Mouse (Mus musculus): ENCODE data around the gene Aplp2. TPM values are rescaled to one million over a fixed set of nuclear protein-coding genes. Genes with fewer than 3 reads are reported as not detected.

Gene Aplp2
- total and polyA plus RNA-seq, 3 experiments: 285 to 413 (median 294) TPM

DNA sequence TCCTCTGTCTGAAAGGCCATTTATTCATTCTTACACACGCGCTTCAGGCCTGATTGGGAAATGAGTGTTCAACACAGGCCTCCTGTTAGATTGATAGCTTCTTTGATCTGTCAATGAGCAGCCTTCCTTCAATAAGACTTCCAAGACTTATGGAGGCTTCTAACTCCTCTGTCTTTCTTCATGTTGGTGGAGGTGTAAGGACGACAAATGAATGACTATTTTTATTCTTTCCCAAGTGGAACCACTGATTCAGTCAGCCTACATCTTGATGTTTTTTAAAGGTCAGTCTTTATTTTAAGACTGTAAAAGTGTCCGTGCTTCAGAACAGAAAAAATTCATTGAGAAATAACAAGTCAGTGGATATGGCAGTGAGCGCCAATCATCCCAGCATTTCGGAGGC is 33.4 kb upstream of the Aplp2 start:
- DNase-seq: no peak
- Histone ChIP-seq H3K4me3 (no peak overlapping the region), H3K27me3 (ENCODE audit: control insufficient read depth, insufficient read depth, low read length) (no peaks in the 10 kb centered on the region), H3K36me3 (ENCODE audit: control insufficient read depth, insufficient read depth, low read length) (no peaks in the 10 kb centered on the region), H3K9ac (ENCODE audit: low read depth, low read length) (no peak overlapping the region), H3K27ac (no peak overlapping the region), H3K4me1 (ENCODE audit: control insufficient read depth, insufficient read depth, low read length) (no peaks in the 10 kb centered on the region), H3K79me2 (replicated peaks; ENCODE audit: control insufficient read depth, insufficient read depth, low read length) (no peaks in the 10 kb centered on the region)
- TF ChIP-seq CTCF (IDR thresholded peaks at IDR 0.05): no peak
- TF ChIP-seq EP300 (IDR thresholded peaks at IDR 0.05; ENCODE audit: insufficient read depth, low read depth, low read length): no peak
- intact Hi-C loops (cut with DNase I): no loop called here
- 92% methylated on average over 6 of the region's 6 CpGs for WGBS

DNA sequence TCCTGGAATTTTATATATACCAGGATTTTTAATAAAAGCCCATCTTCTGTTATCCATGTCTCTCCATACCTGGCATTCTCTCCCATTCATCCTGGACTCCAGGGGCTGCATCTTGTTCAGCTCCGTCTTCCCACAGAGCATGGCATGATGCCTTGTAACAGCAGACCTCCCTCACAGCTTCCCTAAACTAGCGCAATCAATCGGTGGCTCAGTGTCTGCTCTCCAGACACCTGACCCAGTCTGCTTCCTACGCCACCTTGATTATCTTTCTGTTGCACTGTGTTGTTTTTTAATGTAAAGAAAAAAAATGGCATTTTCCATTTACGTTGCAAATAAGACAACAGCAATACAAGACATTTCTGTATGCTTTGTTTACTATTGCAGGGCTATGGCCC is 32.3 kb upstream of the Aplp2 start:
- no peak overlapping the region for H3K27ac ChIP-seq

DNA sequence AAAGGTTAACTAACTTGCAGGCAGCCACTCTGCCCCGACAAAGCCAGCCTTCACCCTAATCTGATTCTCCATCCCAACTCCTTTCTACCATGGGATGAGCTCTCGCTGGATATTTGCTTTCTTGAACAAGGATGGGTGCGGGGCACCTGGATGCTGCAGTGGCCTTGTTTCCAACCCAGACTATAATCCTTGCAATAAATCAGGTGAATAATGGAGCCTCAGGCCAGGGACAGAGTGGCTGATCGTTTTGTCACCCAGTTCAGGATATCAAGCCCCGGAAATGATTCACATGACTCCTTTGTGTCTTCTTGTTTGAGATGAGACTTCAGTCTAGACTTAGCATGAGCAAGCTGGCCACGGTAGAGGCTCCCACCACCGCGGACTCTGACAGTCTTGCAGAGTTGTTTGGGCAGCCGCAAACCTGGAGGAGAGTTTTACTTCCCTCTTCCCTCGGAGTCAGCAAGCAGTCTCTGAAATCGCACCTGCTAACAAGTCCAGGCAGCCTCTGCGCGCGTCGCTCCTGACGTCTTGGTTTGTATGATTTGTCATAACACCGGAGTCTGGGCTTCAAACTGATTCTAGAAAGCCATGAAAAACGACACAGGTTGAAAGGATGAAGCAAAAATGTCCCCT is 31.8 kb upstream of the Aplp2 start:
- intact Hi-C loops (cut with DNase I): no loop called here

More for the DNA sequence above, 32.3 kb upstream of the Aplp2 start:
- TF ChIP-seq POLR2A (IDR thresholded peaks at IDR 0.05; ENCODE audit: insufficient read depth, low read depth, low read length): no peak
- no peak for TF ChIP-seq CTCF (IDR thresholded peaks at IDR 0.05)
- no peak for TF ChIP-seq EP300 (IDR thresholded peaks at IDR 0.05; ENCODE audit: insufficient read depth, low read depth, low read length)
- intact Hi-C loops (cut with DNase I): no loop called here
- WGBS: 85% methylated on average over 5 of the region's 5 CpGs
- Histone ChIP-seq H3K4me1 (ENCODE audit: control insufficient read depth, insufficient read depth, low read length) (no peaks in the 10 kb centered on the region), H3K27me3 (ENCODE audit: control insufficient read depth, insufficient read depth, low read length) (no peaks in the 10 kb centered on the region), H3K36me3 (ENCODE audit: control insufficient read depth, insufficient read depth, low read length) (no peaks in the 10 kb centered on the region), H3K9ac (ENCODE audit: low read depth, low read length) (no peak overlapping the region), H3K4me3 (no peak overlapping the region), H3K79me2 (replicated peaks; ENCODE audit: control insufficient read depth, insufficient read depth, low read length) (no peaks in the 10 kb centered on the region)
- DNase-seq: no peak

DNA sequence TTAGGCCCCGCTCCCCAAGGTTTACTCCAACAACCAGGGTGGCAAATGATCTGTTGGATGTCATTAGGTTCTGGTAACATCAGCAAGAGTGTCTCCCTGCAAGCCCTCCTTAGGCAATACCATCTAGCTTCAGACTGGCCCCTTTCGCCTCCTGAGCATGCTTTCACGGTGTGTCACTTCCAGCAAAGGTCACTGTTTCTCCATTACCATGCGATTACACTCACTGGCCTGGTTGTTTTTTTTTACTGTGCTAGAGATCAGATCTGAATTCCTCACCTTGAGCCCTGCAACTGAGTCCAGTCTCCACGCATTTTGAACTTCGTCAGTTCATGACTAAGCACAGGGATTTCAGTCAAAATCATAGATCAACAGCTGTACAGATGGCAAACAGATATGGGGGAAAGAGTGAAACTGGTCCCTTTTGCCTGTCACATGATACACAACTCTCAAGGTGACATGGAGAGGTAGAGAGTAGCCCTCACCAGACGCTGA is 29.6 kb upstream of the Aplp2 start:
- H3K4me3 ChIP-seq: no peak overlapping the region
- 78% methylated on average over 7 of the region's 7 CpGs for WGBS
- no peak overlapping the region for H3K27ac ChIP-seq
- no peak for TF ChIP-seq EP300 (IDR thresholded peaks at IDR 0.05; ENCODE audit: insufficient read depth, low read depth, low read length)
- TF ChIP-seq POLR2A (IDR thresholded peaks at IDR 0.05; ENCODE audit: insufficient read depth, low read depth, low read length): no peak
- TF ChIP-seq CTCF (IDR thresholded peaks at IDR 0.05): no peak
- intact Hi-C loops (cut with DNase I): no loop called here
- no peaks in the 10 kb centered on the region for H3K4me1 ChIP-seq (ENCODE audit: control insufficient read depth, insufficient read depth, low read length)
- no peaks in the 10 kb centered on the region for H3K36me3 ChIP-seq (ENCODE audit: control insufficient read depth, insufficient read depth, low read length)
- H3K79me2 ChIP-seq (replicated peaks; ENCODE audit: control insufficient read depth, insufficient read depth, low read length): no peaks in the 10 kb centered on the region
- H3K27me3 ChIP-seq (ENCODE audit: control insufficient read depth, insufficient read depth, low read length): no peaks in the 10 kb centered on the region
- no peak overlapping the region for H3K9ac ChIP-seq (ENCODE audit: low read depth, low read length)
- DNase-seq: no peak

More for the DNA sequence above, 31.8 kb upstream of the Aplp2 start:
- H3K4me1 ChIP-seq (ENCODE audit: control insufficient read depth, insufficient read depth, low read length): no peaks in the 10 kb centered on the region
- H3K27me3 ChIP-seq (ENCODE audit: control insufficient read depth, insufficient read depth, low read length): no peaks in the 10 kb centered on the region
- WGBS: 69% methylated on average over 18 of the region's 18 CpGs
- H3K9ac ChIP-seq (ENCODE audit: low read depth, low read length): no peak overlapping the region
- H3K36me3 ChIP-seq (ENCODE audit: control insufficient read depth, insufficient read depth, low read length): no peaks in the 10 kb centered on the region
- DNase-seq: no peak
- TF ChIP-seq EP300 (IDR thresholded peaks at IDR 0.05; ENCODE audit: insufficient read depth, low read depth, low read length) (no peak), POLR2A (IDR thresholded peaks at IDR 0.05; ENCODE audit: insufficient read depth, low read depth, low read length) (no peak), CTCF (IDR thresholded peaks at IDR 0.05) (no peak)
- no peak overlapping the region for H3K27ac ChIP-seq
- H3K4me3 ChIP-seq: no peak overlapping the region
- no peaks in the 10 kb centered on the region for H3K79me2 ChIP-seq (replicated peaks; ENCODE audit: control insufficient read depth, insufficient read depth, low read length)

DNA sequence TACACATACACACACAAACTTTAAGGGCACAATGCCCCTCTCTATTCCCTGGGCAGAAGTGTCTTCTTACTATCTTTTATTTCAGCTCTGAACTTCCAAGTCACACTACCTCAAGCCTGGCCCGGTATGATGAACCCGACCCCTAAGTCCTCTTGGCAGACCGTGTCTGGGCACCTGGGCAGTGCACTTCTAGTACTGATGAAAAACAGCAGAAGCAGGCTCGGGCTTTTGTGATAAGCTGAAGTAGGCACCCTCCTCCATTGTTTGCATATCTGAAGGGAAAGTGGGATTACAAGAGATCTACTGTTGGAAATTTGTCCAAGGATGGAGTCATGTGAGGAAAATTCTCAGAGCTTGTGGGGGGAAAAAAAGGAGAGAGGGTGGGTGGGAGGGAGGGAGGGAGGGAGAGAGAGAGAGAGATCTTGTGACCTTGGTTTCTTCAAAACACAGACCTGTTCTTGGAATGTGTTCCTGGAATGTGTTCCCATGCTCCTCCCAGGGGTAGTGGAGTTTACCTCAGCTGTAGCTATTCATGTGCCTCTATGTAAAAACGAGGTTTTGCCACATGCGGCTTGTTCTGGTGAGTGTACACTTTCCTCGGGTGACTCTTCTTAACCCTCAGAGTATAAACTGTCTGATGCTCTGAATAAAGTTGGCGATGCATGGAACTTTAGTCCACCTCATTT is 29.1 kb upstream of the Aplp2 start:
- intact Hi-C loops (cut with DNase I): no loop called here
- no peaks in the 10 kb centered on the region for H3K4me1 ChIP-seq (ENCODE audit: control insufficient read depth, insufficient read depth, low read length)
- no peak for DNase-seq
- H3K27ac ChIP-seq: no peak overlapping the region
- no peak overlapping the region for H3K4me3 ChIP-seq
- no peaks in the 10 kb centered on the region for H3K79me2 ChIP-seq (replicated peaks; ENCODE audit: control insufficient read depth, insufficient read depth, low read length)
- no peaks in the 10 kb centered on the region for H3K27me3 ChIP-seq (ENCODE audit: control insufficient read depth, insufficient read depth, low read length)
- no peak for TF ChIP-seq EP300 (IDR thresholded peaks at IDR 0.05; ENCODE audit: insufficient read depth, low read depth, low read length)
- no peak for TF ChIP-seq CTCF (IDR thresholded peaks at IDR 0.05)
- no peak for TF ChIP-seq POLR2A (IDR thresholded peaks at IDR 0.05; ENCODE audit: insufficient read depth, low read depth, low read length)
- WGBS: 61% methylated on average over 8 of the region's 8 CpGs
- H3K9ac ChIP-seq (ENCODE audit: low read depth, low read length): no peak overlapping the region
- H3K36me3 ChIP-seq (ENCODE audit: control insufficient read depth, insufficient read depth, low read length): no peaks in the 10 kb centered on the region

DNA sequence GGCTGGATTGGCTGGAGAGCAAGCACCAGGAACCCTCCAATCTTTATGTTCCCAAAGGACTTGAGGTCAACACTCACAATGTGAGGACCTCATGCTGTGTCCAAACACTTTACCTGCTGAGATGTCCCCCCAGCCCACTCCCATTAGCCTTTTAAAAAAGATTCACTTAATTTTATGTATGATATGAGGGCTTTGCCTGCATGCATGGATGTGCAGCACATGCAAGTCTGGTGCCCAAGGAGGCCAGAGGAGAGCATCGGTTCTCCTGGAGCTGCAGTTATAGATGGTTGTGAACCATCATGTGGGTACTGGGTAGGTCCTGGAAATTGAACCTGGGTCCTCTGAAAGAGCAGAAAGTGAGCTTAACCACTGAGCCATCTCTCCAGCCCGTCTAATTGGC is 27.9 kb upstream of the Aplp2 start:
- no peaks in the 10 kb centered on the region for H3K27me3 ChIP-seq (ENCODE audit: control insufficient read depth, insufficient read depth, low read length)
- no peak overlapping the region for H3K27ac ChIP-seq
- no peak for DNase-seq
- WGBS: 93% methylated on average over 2 of the region's 2 CpGs
- no peak overlapping the region for H3K9ac ChIP-seq (ENCODE audit: low read depth, low read length)
- H3K79me2 ChIP-seq (replicated peaks; ENCODE audit: control insufficient read depth, insufficient read depth, low read length): no peaks in the 10 kb centered on the region
- H3K4me3 ChIP-seq: no peak overlapping the region
- no peaks in the 10 kb centered on the region for H3K36me3 ChIP-seq (ENCODE audit: control insufficient read depth, insufficient read depth, low read length)
- intact Hi-C loops (cut with DNase I): no loop called here
- TF ChIP-seq CTCF (IDR thresholded peaks at IDR 0.05): no peak
- TF ChIP-seq EP300 (IDR thresholded peaks at IDR 0.05; ENCODE audit: insufficient read depth, low read depth, low read length): no peak
- TF ChIP-seq POLR2A (IDR thresholded peaks at IDR 0.05; ENCODE audit: insufficient read depth, low read depth, low read length): no peak
- no peaks in the 10 kb centered on the region for H3K4me1 ChIP-seq (ENCODE audit: control insufficient read depth, insufficient read depth, low read length)

Measured in heart, adult 2 months (tissue).